Mouse (Mus musculus): ENCODE data around the gene Colgalt1.
A peak's percentile ranks its signal among the peaks of the same experiment; 100 is the strongest.

Gene Colgalt1

GRCm38 (mm10) chr8:71610822-71611651 is at the start of gene Colgalt1:
Gene Colgalt1 (plus strand): TSS chr8:71610998.
- DNase-seq (ENCODE audit: low read depth, low spot score), result peak; percentile 99

GRCm38 (mm10) chr8:71561401-71561800 is 49.4 kb upstream of the Colgalt1 start:
- peak; percentile 59 for DNase-seq (ENCODE audit: low read depth, low spot score)

DNA sequence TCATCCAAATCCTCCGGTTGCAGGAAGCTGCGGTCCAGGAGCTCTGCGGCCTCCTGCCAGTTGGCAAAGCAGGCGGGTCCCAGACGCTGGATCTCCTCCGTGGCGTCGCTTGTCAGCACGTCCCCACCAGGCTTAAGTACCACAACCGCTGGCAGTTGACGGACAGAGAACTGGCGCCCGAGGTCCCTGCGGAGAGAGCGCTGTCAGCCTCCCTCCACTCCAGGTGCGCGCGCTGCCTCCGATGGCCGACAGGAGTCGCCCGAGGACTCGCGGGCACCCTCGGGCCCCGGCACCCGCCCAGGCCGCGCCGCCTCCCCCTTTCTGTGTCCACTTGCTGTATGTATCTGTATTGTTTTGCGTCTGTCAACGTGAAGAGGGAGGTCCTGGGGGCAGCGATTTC is 48.0 kb upstream of the Colgalt1 start:
- DNase-seq (ENCODE audit: low read depth, low spot score), result peak; percentile 51

DNA sequence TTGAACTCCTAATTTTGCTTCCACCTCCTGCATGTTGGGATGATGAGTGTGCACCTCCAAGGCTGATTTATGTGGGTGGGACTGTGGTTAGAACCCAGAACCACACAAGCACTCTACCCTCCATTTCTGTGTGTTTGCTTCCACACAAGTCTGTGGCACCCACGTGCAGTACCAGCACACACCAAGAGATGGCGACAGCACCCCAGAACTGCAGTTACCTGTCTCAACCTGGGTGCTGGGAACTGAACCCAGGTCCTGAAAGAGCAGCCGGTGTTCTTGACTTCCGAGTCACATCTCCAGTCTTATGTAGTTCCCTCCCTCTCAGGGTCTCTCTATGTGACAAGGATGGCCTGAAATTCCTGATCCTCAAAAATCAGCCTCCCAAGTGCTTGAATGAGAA is 46.8 kb upstream of the Colgalt1 start:
- DNase-seq (ENCODE audit: low read depth, low spot score), result no peak

DNA sequence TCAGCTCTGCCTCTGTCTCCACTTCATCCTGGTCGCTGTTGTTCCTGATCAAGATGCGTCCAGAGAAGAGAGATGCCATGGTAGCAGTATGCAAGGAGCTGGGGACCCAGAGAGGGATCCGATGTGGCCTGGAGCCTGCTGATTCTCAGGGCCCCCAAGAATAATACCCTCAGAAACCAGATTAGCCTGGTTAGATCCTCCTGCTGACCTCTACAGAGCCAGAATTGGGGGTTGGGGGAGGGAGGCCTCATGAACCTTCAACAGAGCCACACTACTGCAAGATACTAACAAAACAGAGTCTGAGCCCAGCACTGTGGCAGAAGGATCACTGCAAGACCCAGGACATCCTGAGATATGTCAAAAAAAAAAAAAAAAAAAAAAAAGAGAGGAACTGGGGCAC is 44.3 kb upstream of the Colgalt1 start, which contains the start of gene Nxnl1:
Gene Nxnl1 (minus strand): TSS at position 101 of the 400 bp plus-strand sequence.
- no peak for DNase-seq (ENCODE audit: low read depth, low spot score)

GRCm38 (mm10) chr8:71567587-71567986 is 43.2 kb upstream of the Colgalt1 start:
- DNase-seq (ENCODE audit: low read depth, low spot score), result no peak

DNA sequence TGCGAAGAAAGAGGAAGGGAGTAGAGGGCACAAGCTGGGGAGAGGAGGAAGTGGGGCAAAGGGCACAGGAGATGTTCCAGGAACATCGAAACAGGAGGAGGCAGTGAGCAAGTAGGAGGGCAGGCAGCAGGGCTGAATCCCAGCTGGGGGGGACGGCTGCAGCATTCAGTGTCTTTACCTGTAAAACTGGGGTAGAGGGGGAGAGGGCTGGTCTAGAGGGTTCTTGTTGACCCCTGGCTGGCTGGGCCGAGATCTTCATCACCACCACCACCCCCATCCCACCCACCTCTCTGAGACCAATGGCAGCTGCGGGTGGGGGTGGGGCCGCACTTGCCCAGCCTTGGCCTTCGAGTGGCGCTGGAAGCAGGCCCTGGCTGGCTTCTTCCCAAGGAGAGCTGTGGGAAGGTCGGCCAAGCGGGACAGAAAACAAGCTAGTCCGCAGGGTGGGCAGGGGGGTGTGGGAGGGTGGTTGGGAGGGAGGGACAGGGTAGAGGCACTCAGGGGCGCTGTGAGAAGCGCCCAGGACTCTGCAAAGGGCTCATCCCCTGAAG is 42.3 kb upstream of the Colgalt1 start, which contains the start of gene Slc27a1:
Gene Slc27a1 (plus strand): TSS at position 496 of the 551 bp plus-strand sequence.
- peak; percentile 84 for DNase-seq (ENCODE audit: low read depth, low spot score)

DNA sequence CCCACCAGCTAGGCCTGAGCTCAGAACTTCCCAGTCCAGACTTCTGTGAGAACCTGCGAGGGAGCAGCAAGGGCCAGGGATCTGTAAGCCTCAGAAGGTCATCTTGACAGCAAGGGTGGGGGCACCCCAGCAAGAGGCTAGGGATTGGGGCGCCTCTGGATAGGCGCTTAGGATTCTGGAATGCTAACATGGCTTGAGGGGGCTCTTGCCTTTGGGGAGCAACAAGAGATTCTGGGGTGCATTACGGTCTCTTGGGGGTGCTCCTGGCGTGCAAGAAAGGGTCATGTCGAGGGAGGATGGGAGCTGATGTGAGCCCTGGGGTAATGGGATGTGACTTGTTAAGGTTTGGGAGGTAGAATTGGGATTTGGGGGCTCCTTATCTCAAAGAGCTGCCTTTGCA is 41.9 kb upstream of the Colgalt1 start:
- no peak for DNase-seq (ENCODE audit: low read depth, low spot score)

DNA sequence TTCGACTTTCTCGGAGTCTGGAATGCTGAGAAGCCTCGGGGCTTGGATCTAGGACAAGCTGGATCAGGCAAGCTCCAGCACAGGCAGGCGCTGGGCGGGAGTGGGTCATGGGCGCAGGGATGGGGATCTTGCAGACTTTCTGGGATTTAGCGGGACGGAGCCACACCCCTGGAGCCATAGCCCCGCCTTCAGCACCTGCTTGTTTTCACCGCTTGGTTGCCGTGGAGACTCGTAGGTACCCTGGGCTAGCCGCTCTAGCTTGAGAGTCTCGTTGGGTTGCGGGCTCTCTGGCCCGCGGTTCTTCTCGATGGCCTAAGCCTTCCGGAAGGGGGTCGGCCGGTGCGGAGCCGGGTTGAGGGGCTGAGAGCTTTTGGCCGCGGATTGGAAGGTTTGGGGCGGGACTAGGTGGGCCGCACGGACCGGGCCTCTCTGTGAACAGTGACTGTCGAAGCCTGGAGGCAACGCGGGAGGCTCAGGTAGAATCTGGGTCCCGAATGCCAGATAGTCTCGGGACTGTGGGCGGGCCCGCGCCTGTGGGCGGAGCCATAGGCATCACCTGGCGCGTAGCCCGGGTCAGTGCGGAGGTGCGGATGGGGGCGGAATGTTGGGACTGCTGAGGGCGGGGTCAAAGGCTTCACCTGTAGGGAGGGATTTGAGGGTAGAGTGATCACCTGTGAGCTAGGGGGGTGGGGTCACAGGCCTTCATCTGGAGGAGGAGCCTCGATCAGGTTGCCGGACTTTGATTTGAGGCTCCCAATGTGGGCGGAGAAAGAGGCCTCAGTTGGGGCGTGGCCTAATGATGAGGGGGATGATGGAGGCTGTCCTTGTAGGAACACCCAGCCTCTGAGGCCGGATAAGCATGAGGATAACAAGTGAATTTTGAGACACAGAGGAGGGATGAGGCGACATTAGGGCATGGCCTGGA is 41.2 kb upstream of the Colgalt1 start:
- peak; percentile 79 for DNase-seq (ENCODE audit: low read depth, low spot score)

- DNase-seq (ENCODE audit: low read depth, low spot score), result peak; percentile 89
Observed at GRCm38 (mm10) chr8:71570291-71570954, 40.4 kb upstream of the Colgalt1 start.

- no peak for DNase-seq (ENCODE audit: low read depth, low spot score)
Observed at GRCm38 (mm10) chr8:71572077-71572476, 38.7 kb upstream of the Colgalt1 start.

DNA sequence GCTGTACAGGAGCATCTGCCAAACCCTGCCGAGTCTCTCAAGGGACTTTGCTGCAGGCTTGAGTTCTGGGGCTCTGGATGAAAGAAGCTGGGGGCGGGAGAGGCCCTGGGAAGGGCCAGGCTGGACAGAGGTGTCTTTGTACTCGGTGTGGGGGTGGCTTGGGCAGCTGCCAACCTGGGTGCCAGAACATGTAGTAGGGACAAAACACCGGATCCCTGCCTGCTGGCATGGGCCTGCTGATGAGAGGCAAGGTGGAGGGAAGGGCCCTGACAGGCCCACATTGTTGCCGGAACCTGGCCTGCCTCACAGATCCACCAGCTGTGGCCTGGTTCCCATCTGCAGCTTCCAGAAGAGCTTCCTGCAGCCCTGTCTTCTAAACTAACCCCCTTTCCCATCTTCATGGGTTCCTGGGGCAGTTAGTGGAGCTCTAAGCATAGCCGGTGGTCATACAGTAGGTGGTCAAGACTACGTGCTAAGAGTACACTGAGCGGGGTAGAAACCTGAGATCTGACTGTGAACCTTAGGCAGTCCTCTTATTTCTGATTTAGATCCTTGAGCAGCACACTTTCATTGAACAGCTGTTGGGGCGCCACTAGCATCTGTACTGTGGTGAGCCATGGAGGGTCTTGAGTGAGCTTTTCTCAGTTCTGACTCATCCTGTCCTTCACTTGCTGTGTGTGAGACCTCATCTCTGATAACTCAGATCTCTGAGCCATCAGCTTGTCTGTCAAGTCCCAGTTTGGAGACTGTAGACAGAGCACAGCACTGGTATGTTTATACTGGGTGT is 37.8 kb upstream of the Colgalt1 start:
- no peak for DNase-seq (ENCODE audit: low read depth, low spot score)

- DNase-seq (ENCODE audit: low read depth, low spot score), result no peak
Observed at GRCm38 (mm10) chr8:71574426-71574825, 36.4 kb upstream of the Colgalt1 start.

- DNase-seq (ENCODE audit: low read depth, low spot score), result no peak
Observed at GRCm38 (mm10) chr8:71575020-71575419, 35.8 kb upstream of the Colgalt1 start.

DNA sequence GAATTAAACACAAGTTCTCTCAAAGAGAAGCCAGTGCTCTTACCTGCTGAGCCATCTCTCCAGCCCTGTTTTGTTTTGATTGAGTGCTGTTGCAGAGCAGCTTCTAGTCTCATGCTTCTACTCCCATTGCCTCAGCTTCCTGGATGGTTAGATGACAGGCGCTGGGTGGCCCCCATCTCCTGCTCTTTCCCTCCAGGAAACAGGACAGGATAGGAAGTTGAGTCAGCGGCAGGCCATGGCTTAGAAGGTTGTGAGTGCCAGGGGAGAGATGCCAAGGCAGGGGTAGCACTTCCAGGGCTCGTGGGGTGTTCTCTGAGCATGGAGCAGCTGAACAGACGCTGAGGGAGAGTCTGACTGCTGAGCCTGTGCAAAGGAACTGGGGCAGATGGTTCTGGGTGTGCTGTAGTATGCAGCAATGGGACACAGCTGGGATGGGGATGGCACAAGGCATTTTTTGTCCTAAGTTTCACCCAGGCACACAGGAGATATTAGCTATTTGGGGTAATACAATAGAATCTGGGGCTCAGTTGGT is 32.9 kb upstream of the Colgalt1 start:
- DNase-seq (ENCODE audit: low read depth, low spot score), result no peak

- no peak for DNase-seq (ENCODE audit: low read depth, low spot score)
Observed at GRCm38 (mm10) chr8:71579009-71579408, 31.8 kb upstream of the Colgalt1 start.

DNA sequence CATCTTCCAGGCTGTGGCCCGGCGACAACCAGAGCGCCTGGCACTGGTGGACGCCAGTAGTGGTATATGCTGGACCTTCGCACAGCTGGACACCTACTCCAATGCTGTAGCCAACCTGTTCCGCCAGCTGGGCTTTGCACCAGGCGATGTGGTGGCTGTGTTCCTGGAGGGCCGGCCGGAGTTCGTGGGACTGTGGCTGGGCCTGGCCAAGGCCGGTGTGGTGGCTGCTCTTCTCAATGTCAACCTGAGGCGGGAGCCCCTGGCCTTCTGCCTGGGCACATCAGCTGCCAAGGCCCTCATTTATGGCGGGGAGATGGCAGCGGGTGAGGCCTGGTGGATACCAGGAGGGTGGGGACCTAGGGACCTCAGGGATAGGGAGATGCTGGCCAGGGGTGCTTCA is 31.3 kb upstream of the Colgalt1 start:
- DNase-seq (ENCODE audit: low read depth, low spot score), result peak; percentile 78

DNA sequence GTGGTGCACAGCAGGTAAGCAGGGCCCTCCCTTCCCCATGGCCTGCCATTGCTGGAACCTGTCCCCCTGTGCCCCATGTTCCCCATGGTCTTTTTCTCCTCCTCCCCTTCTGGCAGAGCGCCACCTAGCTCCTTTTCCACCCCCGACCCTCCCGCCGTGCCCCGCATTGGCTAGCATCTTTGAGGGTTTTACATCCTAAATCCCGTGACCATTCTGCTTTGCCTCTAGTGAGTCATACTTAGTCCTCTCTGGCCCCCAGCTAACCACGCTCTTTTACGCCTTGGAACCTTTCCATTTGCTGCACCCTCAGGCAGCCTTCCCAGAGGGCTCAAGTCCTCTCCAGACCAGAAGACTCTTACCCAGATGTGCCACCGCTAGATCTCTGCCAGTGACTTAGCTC is 30.6 kb upstream of the Colgalt1 start:
- DNase-seq (ENCODE audit: low read depth, low spot score), result no peak

- no peak for DNase-seq (ENCODE audit: low read depth, low spot score)
Observed at GRCm38 (mm10) chr8:71586891-71587290, 23.9 kb upstream of the Colgalt1 start.

- DNase-seq (ENCODE audit: low read depth, low spot score), result no peak
Observed at GRCm38 (mm10) chr8:71588762-71589161, 22.0 kb upstream of the Colgalt1 start.

Data from skeletal muscle tissue, adult 2 months (tissue).